Mouse (Mus musculus) megakaryocyte, embryonic 14.5 days (primary cell): ENCODE results near the gene Hscb. TPM values are rescaled to one million over a fixed set of nuclear protein-coding genes. Genes with fewer than 3 reads are reported as not detected.
A peak's percentile ranks its signal among the peaks of the same experiment; 100 is the strongest.
"Not testable (repeated sequence)": the region's sequence is repeated elsewhere in the genome, so short reads cannot be mapped to it uniquely, and the experiment has no call there.

Experiments used
- H3K27me3 ChIP-seq: replicated peaks from 2 replicates; pipeline ENCODE3; 2012; ENCODE audit warnings: inconsistent platforms
- H3K36me3 ChIP-seq: replicated peaks from 2 replicates; pipeline ENCODE3; 2012; ENCODE audit warnings: low read length, inconsistent platforms, mixed read lengths
- H3K4me1 ChIP-seq: 2 replicates; pipeline ENCODE4 v1.6.1; 2012; ENCODE audit warnings: inconsistent platforms
- H3K4me3 ChIP-seq: replicated peaks from 2 replicates; pipeline ENCODE3; 2012; ENCODE audit warnings: moderate library complexity, mild to moderate bottlenecking, inconsistent platforms
- H3K9me3 ChIP-seq: 2 replicates; pipeline ENCODE4 v1.6.1; 2012; ENCODE audit warnings: inconsistent platforms
- FLI1 ChIP-seq: IDR thresholded peaks from 2 replicates; pipeline ENCODE4 v1.6.1; 2012; ENCODE audit warnings: low read length, inconsistent platforms, mixed read lengths
- GATA1 ChIP-seq: IDR thresholded peaks from 3 replicates; pipeline ENCODE4 v1.6.1; 2012; ENCODE audit warnings: mixed read lengths, low read length, inconsistent platforms, borderline replicate concordance
- polyA plus RNA-seq: library from polyadenylated mRNA; stranded (reverse); fragments of >175 nt; gene quantifications from 2 replicates; pipeline ENCODE4 v1.2.3, GENCODE M21; 2012; ENCODE audit warnings: low replicate concordance; ENCODE audit not compliant: insufficient read depth

Hscb gene
- polyA plus RNA-seq, 1 experiment: 64.3 TPM

GRCm38 (mm10) chr5:110869242-110869669 is 29.7 kb upstream of the Hscb start:
- Histone ChIP-seq H3K4me1 (peaks cover 12% of the 10 kb centered on the region), H3K36me3 (peaks cover 93% of the 10 kb centered on the region), H3K4me3 (no peak overlapping the region), H3K27me3 (no peaks in the 10 kb centered on the region), H3K9me3 (no peaks in the 10 kb centered on the region)
- TF ChIP-seq GATA1: no peak
- no peak for TF ChIP-seq FLI1

- TF ChIP-seq GATA1: no peak
- TF ChIP-seq FLI1: no peak
- Histone ChIP-seq H3K27me3 (no peaks in the 10 kb centered on the region), H3K9me3 (no peaks in the 10 kb centered on the region), H3K4me3 (no peak overlapping the region), H3K36me3 (peaks cover 94% of the 10 kb centered on the region), H3K4me1 (peaks cover 12% of the 10 kb centered on the region)
Measured at GRCm38 (mm10) chr5:110868460-110868859, 28.9 kb upstream of the Hscb start.

- H3K9me3 ChIP-seq: no peaks in the 10 kb centered on the region
- H3K27me3 ChIP-seq: no peaks in the 10 kb centered on the region
- H3K36me3 ChIP-seq: peaks cover 95% of the 10 kb centered on the region
- H3K4me1 ChIP-seq: peaks cover 3% of the 10 kb centered on the region; the same call in 1 of the 2 replicates
- TF ChIP-seq FLI1 (no peak), GATA1 (no peak)
- H3K4me3 ChIP-seq: no peak overlapping the region
Measured at GRCm38 (mm10) chr5:110860445-110860844, 20.9 kb upstream of the Hscb start.

GRCm38 (mm10) chr5:110859013-110859650 is 19.6 kb upstream of the Hscb start:
- Histone ChIP-seq H3K4me3 (no peak overlapping the region), H3K36me3 (peaks cover 96% of the 10 kb centered on the region), H3K4me1 (peaks cover 3% of the 10 kb centered on the region; the same call in 1 of the 2 replicates), H3K9me3 (no peaks in the 10 kb centered on the region), H3K27me3 (no peaks in the 10 kb centered on the region)
- no peak for TF ChIP-seq FLI1
- no peak for TF ChIP-seq GATA1

DNA sequence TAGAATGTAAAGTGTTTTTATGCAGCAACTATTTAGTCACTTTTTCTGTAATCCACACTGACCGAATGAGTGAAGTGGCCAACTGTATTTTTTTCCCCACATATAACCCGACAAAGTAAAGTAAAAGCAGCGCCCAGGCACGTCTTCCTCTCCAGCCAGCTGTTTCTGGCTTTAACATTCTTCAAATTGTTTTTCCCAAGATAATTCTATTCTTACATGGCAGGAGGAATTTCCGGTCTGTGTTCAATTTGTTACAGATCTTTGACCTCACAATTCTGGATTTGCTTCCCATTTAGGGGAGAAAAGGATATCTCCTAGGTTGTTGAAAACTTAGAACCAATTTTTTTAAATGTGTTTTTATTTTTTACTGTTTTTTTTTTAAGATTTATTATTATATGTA is 17.5 kb upstream of the Hscb start:
- no peak for TF ChIP-seq FLI1
- TF ChIP-seq GATA1: no peak
- H3K36me3 ChIP-seq: peaks cover 95% of the 10 kb centered on the region
- no peaks in the 10 kb centered on the region for H3K27me3 ChIP-seq
- H3K9me3 ChIP-seq: no peaks in the 10 kb centered on the region
- no peak overlapping the region for H3K4me3 ChIP-seq
- H3K4me1 ChIP-seq: peaks cover 3% of the 10 kb centered on the region; the same call in 1 of the 2 replicates

- Histone ChIP-seq H3K4me1 (peaks cover 11% of the 10 kb centered on the region), H3K36me3 (peaks cover 93% of the 10 kb centered on the region), H3K4me3 (no peak overlapping the region), H3K27me3 (no peaks in the 10 kb centered on the region), H3K9me3 (no peaks in the 10 kb centered on the region)
- TF ChIP-seq FLI1: no peak
- TF ChIP-seq GATA1: no peak
Measured at GRCm38 (mm10) chr5:110852990-110853389, 13.4 kb upstream of the Hscb start.

GRCm38 (mm10) chr5:110841046-110841862 is 1.7 kb upstream of the Hscb start:
- H3K4me1 ChIP-seq: peaks cover 51% of the 10 kb centered on the region

DNA sequence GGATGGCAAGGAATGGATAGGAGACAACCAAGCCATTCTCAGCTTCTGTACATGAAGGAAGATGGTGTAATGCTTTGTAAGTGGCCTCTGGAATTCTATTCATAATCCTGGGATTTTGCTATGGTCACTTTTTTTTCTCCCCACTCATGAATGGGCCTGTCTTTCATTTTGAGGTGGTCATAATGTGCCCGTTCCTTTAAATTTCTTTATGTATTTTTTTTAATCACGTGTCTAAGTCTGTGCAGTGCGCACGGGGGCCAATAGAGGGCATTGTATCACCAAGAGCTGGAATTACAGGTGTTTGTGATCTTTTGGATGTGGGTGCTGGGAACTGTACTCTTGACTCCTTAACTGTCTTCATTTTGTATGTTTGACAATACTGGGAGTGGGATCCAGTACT is 888 bp upstream of the Hscb start:
- H3K27me3 ChIP-seq: no peaks in the 10 kb centered on the region
- peak overlapping the region; percentile 96 for H3K4me3 ChIP-seq
- H3K4me1 ChIP-seq: peaks cover 55% of the 10 kb centered on the region
- peaks cover 39% of the 10 kb centered on the region for H3K36me3 ChIP-seq
- TF ChIP-seq FLI1: no peak
- no peak for TF ChIP-seq GATA1
- H3K9me3 ChIP-seq: no peaks in the 10 kb centered on the region

More at GRCm38 (mm10) chr5:110841046-110841862, 1.7 kb upstream of the Hscb start:
- no peaks in the 10 kb centered on the region for H3K9me3 ChIP-seq
- peak overlapping the region; percentile 96 for H3K4me3 ChIP-seq
- no peaks in the 10 kb centered on the region for H3K27me3 ChIP-seq
- no peak for TF ChIP-seq GATA1
- no peak for TF ChIP-seq FLI1
- H3K36me3 ChIP-seq: peaks cover 46% of the 10 kb centered on the region

GRCm38 (mm10) chr5:110839038-110839677 is 419 bp downstream of the Hscb start:
- Histone ChIP-seq H3K27me3 (no peaks in the 10 kb centered on the region), H3K9me3 (no peaks in the 10 kb centered on the region), H3K4me1 (peaks cover 63% of the 10 kb centered on the region), H3K4me3 (peak overlapping the region; percentile 96), H3K36me3 (peaks cover 36% of the 10 kb centered on the region)
- no peak for TF ChIP-seq FLI1

DNA sequence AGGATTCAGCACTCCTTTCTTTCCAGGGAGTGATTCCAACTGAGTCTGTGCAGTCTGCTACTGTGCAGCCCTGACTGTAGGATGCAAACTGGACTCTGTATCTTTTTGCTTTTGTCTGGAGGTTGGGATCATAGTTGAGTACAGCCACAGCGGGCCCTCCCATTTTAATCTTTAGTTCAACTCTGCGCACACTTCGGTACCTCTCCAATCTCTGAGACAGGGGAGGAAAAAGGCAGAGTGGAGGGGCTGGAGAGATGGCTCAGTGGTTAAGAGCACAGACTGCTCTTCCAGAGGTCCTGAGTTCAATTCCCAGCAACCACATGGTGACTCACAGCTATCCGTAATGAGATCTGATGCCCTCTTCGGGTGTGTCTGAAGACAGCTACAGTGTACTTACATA is 1.6 kb downstream of the Hscb start:
- H3K4me3 ChIP-seq: peak overlapping the region; percentile 62
- H3K9me3 ChIP-seq, H3K27me3 ChIP-seq: not testable (repeated sequence)
- peaks cover 40% of the 10 kb centered on the region for H3K36me3 ChIP-seq
- peaks cover 61% of the 10 kb centered on the region for H3K4me1 ChIP-seq
